Mouse (Mus musculus) liver, embryonic 14.5 days (tissue): ENCODE measurements around the gene Gabrg3.

Source experiments
- CTCF ChIP-seq: IDR thresholded peaks from 2 replicates; pipeline ENCODE4 v1.5.1; 2016; ENCODE audit warnings: antibody characterized with exemption, low read depth, control low read depth
- EP300 ChIP-seq: IDR thresholded peaks from 2 replicates; pipeline ENCODE4 v1.6.1; 2016; ENCODE audit warnings: antibody characterized with exemption, low read depth

DNA sequence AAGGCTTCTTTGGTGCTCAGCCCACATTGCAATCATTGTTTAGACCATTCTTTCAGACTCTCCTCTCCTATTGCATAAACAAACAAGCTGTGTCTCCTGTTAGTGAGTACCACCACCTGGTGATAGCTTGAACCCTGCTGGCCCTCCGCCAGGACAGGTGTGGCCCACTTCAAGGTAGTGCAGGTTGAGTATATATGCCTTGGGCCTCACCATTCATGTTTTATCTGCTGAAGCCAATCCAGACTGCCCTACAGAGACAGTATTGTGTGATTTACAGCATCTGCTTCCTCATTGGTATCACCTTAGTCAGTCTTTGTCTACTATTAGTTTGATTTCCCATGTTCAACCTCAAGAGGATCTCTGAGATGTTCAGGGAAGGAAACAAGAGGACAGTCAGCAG, 34.1 kb upstream of the Gabrg3 start:
- TF ChIP-seq CTCF (no peak), EP300 (no peak)
